Mouse (Mus musculus) embryo, embryonic 11 days (tissue): ENCODE data around the gene Cpsf3.

Source experiments
- DNase-seq: peaks from one replicate; pipeline ENCODE4 v3.0.0-alpha.2; 2015

Gene Cpsf3

GRCm38 (mm10) chr12:21289651-21290050 lies 4.5 kb downstream of the Cpsf3 start:
- no peak for DNase-seq

DNA sequence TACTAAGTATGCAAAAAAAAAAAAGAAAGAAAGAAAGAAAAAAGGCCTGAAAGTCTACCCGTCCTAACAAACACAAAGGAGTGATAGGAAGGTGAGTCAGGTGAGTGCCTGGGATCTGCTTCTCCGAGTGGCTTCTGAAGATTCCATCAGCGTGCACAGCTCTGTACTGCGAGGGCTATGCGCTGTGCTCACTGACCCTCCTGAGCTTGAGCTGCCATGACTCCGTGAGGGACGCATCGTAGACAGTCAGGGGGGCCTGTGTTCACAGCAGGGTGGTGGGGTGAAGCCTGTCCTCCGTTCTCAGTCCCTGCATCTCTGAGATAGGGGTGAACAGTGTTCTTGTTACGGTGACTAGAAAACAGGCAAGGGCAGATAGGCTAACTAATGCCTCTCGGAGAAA lies 13.7 kb downstream of the Cpsf3 start:
- no peak for DNase-seq

- no peak for DNase-seq
Observed at GRCm38 (mm10) chr12:21301324-21301723, 16.1 kb downstream of the Cpsf3 start.

GRCm38 (mm10) chr12:21301932-21302331 lies 16.7 kb downstream of the Cpsf3 start:
- DNase-seq = no peak

DNA sequence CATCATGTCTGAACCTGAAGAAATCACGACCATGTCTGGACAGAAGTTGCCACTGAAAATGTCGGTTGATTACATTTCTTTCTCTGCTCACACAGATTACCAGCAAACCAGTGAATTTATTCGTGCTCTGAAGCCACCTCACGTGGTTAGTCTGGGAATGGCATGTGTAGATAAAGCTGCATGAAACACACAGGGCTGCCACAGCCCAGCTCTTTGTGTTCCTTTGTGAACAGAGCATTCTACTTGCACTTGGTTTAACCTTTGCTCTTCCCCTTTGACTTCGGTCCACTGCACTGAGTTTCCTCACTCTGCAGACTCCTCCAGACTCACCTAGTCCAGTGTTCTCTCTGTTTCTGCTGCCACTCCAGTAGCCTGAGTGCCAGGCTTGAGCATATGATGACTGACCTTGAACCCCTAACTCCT lies 17.2 kb downstream of the Cpsf3 start:
- no peak for DNase-seq

GRCm38 (mm10) chr12:21305741-21306140 lies 20.6 kb downstream of the Cpsf3 start:
- no peak for DNase-seq

DNA sequence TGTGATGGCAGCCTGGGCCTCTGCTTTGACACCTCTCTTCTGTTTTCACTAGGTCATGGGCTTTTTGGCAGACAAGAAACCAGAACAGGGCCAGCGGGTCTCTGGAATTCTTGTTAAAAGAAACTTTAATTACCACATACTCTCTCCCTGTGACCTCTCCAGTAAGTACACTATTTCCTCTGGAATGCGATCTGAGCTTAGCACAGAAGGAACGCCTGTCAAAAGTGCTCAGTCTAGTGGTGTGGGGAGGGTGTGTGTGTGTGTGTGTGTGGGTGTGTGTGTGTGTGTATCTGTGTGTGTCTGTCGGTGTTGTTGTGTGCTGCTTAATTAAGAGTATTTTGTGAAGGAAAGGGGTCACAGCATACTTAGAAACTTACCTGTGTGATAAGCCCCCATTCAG lies 21.5 kb downstream of the Cpsf3 start:
- DNase-seq = no peak

GRCm38 (mm10) chr12:21312201-21312600 lies 27.0 kb downstream of the Cpsf3 start:
- no peak for DNase-seq

GRCm38 (mm10) chr12:21315923-21316868 lies 31.0 kb downstream of the Cpsf3 start, which contains the start of gene Iah1:
Iah1 (plus strand) TSS chr12:21316389.
- DNase-seq = peak; percentile 92

DNA sequence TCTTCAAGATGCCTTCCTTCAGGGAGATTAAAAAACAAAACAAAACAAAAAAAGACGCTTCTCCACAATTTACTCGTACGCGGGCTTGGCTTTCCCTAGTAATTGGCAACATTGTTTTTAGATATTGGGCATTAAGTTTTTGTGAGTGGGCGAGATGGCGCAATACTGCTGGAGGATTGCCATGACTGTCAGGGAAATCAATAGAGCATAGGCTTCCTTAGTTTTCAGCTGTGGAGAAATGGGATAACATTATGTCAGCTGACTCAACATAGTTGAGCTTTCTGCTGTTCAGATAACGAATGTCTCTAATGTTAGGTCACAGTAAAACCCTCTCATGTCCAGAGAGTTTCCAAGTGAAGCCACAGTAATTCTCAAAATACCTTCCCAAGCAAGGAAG lies 31.7 kb downstream of the Cpsf3 start:
- DNase-seq = no peak

- DNase-seq = peak; percentile 85
Observed at GRCm38 (mm10) chr12:21318143-21318895, 33.1 kb downstream of the Cpsf3 start.

GRCm38 (mm10) chr12:21320317-21320716 lies 35.1 kb downstream of the Cpsf3 start:
- no peak for DNase-seq

- no peak for DNase-seq
Observed at GRCm38 (mm10) chr12:21321170-21321569, 36.0 kb downstream of the Cpsf3 start.

DNA sequence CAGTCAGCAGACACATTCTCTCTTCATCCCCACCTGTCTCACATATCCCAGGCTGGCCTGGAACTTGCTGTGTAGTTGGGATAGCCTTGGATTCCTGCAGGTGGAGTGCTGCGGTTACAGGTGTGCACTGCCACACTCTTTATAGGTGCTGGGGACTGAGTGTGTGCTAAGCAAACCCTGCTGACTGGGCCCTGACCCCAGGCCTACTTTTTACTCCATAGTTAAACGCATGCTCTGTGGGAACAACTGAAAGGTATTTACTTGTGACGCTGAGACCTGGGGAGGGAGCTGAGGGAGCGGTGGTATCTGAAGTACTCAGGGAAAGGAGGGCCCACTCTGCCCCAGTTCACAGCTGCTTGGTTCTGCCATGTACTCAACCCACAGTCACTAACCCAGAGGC lies 37.1 kb downstream of the Cpsf3 start:
- DNase-seq = no peak

GRCm38 (mm10) chr12:21322856-21323255 lies 37.7 kb downstream of the Cpsf3 start:
- DNase-seq = no peak

DNA sequence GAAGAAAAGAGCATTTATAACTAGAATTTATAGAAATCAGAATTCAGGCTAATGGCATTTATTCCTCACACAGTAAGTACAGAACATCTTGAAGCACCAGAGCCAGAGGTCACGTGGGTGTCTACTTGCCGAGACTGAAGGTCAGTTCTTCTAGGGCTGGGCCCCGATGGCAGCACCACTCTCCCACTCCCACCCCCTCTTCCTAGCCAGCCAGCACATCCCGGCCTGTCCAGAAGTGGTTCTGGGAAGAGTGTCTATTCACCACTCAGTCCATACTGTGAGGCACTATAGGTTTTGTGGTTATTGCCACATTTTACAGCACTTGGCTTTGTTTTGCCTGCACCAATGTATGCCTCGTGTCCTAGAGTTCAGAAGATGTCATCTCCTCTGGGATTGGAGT lies 38.9 kb downstream of the Cpsf3 start:
- DNase-seq = no peak

DNA sequence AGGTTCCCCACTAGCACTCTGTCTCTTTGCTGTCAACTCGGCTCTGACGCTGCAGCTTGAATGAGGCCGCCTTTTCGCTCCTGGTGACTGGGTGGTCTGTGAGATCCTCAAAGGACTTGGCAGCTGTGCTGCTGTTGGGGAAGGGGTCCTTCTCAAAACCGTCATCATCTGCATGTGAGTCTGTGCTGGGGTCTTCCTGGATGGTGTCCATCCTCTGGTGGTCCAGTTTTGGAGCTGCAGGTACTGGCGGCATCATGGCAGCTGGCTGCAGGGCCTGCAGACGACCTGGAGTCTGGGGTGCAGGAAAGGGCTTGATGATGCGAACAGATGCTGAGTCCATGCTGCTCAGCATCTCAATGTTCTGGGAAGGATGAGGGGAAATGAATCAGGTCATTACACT lies 40.1 kb downstream of the Cpsf3 start:
- DNase-seq = no peak

DNA sequence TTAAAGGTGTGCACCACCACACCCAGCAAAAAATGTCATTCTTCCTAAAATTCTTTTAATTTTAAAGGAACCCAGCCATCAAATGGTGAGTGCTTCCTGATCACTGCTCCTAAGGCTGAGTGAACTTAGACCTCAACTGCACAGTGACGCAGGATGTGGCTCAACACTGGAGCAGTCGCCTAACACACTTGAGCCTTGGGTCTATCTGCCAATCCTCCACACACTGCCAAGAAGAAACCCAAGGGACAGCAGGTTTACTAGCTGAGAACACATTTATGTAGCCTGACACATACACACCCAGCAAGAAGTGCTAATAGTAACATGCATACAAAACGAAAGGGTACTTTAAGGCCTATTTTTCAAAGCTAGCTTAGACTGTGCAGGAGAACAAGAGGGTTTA lies 41.1 kb downstream of the Cpsf3 start:
- no peak for DNase-seq

DNA sequence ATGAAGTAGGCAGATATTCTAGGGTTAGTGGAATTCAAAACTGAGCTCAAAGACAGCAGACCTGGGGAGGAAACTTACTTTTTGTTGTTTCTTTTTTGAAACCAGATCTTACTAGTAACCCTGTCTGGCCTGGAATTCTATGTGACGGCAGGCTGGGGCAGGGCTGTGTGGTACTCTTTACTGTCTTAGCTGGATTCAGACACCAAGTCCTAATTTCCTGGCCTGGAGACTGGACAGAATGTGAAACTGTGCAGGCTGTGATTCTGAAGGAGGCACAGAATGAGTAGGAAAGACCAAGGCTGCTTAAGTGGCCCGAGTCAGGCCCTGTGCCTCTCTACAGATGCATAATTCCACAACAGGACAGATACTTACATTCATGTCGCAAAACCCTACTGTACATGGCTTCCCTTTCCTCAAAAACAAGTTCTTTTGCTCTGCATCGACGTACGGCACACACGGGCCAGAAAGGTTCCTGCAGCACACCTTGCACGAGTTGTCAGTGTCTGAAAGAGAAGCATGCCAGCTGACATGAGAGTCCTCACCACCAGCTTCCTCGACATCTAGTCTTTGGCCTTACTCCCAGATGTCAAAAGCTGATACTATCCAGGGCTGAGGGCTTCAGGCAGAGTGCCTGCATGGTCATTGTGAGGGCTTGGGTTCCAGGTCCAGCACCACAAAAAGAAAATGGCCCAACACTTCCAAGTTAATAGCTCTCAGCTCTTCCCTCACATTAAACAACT lies 44.6 kb downstream of the Cpsf3 start:
- DNase-seq = no peak

DNA sequence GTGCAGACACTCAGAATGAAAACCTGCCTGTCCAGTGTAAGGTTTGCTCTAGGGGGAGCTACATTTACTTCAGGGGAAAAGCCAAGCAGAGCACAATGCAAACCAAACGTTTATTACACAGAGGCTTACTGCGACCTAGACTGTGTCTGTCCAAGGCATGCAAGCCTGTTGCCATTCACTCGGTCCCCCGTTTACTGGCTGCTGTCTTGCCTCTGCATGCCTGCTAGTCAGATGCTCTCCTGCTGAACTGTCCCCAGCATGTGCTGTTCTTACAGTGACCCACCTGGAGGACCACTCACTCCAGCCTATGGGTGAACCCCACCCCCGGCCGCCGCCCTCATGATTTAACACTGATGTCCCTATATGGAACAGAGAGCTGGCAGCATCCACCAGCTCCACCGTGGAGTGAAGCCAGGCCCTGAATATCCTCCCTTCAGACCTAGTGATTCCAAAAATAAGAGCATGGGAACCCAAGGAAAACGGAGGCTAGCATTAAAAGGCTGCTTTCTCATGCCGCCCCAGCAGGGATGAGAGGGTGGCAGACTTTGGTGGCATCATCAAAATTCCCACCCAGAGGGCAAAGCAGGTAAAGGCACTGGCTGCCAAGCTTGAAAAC lies 45.9 kb downstream of the Cpsf3 start:
- DNase-seq = no peak

DNA sequence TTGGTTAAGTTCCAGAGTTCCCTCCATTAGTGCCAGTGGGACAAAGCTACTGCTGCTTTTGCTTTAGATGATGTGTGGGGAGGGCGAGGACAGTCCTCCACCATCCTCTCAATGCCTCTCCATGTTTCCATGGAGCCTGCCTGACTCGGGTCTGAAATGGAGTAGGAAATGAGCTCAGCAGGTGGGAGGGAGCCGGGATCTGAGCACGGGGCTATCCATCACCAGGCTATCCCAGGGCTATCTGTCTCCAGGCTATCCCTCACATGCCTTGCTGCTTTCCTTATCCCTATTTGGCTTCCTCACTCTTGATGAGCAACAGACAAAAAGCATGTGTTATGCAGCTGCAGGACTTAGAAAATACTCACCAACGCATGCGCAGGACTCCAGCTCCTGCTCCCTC lies 46.5 kb downstream of the Cpsf3 start:
- DNase-seq = no peak

DNA sequence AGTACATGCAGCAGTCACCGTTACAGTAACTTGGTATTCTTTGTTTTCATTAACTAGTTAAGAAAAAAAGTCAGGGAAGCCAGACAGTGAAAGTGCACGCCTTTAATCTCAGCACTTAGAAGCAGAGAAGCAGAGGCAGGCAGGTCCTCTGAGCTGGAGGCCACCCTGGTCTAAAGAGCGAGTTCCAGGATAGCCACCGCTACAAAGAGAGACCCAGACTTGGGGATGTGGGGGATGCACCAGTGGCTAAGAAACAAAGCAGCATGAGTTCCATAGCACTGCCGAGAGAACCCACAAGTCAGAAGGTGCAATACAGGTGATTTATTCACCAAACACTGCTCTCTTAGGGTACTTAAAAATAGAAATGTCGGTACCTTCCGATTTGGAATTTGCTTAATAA lies 47.8 kb downstream of the Cpsf3 start:
- DNase-seq = no peak

DNA sequence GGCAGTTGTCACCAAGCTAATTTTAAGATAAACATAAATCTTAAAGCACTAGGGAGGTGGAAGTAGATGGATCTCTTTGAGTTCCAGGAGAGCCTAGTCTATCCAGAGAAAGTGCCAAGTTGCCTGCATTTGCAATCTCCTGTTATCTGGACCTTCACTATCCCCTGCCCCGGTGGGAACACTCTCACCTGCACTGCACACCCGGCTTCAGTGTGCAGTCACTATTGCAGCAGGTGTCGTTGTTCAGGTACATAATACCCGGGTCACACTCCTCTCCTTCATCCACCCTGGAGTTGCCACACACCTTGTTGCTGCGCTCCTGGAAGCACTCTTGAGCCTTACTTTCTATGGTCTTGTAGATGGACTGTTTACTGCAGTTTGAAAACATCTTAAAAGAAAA lies 48.6 kb downstream of the Cpsf3 start:
- DNase-seq = no peak
